Mouse (Mus musculus) kidney, adult 18-20 months (tissue): ENCODE data around the gene Il11ra1.
"Not testable (repeated sequence)": the region's sequence is repeated elsewhere in the genome, so short reads cannot be mapped to it uniquely, and the experiment has no call there.

Experiments used
- DNase-seq: peaks from one replicate; pipeline ENCODE4 v3.0.0; 2021

Il11ra1 gene

DNA sequence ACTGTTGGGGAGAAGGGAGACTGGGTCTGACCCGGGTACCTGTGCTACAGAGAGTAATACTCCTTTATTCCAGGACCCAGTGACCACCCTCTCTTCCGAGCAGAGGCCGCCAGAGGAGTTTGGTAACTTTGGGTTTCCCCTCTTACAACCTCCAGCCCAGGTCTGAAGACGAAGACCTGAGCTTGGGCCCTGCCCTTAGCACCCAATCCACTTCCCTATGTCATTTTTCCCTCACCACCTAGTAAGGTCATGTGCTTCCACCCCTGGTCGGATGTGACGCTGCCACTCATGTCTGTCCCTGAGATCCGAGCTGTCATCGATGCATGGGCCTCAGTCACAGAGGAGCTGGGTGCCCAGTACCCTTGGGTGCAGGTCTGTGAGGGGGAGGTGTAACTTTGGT is 56.7 kb downstream of the Il11ra1 start:
- DNase-seq: peak; percentile 34

DNA sequence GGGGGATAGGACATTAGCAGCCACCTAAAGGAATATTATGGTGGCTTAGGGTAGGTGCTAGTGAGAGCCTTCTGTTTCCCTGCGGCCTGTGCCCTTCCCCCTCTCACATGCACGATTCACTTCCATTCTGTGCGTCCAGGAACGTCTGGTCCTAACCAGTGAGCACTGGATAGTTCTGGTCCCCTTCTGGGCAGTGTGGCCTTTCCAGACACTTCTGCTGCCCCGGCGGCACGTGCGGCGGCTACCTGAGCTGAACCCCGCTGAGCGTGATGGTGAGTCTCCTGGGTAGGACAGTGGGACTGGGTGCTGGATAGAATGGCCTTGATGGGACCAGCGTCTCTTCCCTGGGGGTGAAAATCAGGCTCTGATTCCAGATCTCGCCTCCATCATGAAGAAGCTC is 57.5 kb downstream of the Il11ra1 start:
- peak; percentile 61 for DNase-seq

DNA sequence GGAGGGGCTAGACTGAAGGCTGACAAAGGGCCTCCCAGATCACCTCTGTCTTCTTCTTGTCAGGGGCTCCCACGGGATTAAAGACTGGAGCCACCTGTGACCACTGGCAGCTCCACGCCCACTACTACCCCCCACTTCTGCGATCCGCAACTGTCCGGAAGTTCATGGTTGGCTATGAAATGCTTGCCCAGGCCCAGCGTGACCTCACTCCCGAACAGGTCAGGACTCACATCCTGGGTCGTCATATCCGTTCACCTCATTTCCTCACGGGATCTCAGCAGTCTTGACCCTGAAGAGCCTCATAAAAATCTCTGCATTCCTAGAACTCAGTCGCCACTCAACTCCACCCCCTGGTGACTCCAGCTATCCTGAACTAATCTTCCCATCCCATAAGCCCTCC is 58.2 kb downstream of the Il11ra1 start:
- peak; percentile 61 for DNase-seq

DNA sequence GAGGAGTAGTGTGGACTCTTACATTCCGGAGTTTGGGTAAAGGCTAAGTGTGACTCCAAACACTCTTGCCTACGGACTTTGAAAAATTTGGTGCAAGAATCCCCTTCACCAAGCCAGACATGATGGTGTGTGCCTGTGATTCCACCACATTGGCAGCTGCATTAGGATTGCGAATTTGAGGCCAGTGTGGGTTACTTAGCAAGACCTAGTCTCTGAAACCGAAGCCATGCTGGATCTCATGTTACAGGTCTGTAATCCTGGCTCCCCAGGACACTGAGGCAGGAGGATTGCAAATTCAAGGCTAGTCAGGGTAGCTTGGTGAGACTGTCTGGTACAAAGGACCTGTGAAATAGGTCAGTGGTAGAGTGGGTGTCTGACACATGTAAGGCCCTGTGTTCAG is 58.9 kb downstream of the Il11ra1 start:
- DNase-seq: no peak

DNA sequence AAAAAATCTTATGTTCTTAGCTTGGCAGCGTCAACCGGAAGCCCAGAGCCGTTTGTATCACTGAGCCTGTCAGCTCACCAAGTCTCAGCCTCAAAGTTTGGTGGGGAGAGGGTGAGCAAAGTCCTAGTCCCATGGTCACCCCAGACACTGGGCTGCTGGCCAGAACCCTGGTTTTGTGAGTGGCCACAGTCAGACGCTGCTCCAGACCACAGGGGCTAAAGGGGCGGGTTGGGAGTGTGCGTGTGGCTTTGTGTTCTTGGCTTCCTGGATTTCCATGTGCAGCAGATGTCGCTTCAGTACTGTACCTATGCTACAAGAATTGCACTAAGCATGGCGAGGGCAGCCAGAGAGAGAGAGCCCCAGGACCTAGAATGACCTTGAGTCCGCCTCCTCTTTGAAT is 59.4 kb downstream of the Il11ra1 start:
- peak; percentile 74 for DNase-seq

DNA sequence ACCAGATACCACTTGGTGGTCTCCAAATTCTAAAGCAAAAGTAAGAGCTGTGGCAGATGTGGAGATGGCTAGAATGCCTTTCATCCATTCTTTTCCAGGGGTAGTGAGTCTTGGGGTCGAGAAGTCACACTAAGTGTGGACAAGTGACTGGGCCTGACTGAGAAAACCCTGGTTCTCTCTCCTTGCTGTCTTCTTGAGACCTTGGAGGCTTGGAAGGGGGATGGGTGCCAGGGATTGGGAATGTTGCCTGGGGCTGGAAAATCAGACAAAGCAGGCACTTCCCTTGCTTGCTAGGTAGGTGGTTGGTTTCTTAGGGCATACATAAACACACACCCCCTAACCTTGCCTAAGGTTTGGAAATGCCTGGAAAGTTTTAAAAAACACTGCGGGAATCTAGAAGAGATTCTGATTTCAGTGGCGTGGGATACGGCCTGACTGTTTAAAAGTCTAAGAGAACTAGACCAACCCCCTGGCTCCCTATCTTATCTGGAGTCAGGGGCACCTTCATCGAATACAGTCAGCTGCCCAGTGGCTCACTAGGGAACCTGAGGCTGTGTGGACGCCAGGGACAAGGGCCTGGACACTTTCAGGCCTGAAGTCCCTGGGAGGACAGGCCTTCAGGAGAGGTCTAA is 60.0 kb downstream of the Il11ra1 start:
- DNase-seq: no peak

DNA sequence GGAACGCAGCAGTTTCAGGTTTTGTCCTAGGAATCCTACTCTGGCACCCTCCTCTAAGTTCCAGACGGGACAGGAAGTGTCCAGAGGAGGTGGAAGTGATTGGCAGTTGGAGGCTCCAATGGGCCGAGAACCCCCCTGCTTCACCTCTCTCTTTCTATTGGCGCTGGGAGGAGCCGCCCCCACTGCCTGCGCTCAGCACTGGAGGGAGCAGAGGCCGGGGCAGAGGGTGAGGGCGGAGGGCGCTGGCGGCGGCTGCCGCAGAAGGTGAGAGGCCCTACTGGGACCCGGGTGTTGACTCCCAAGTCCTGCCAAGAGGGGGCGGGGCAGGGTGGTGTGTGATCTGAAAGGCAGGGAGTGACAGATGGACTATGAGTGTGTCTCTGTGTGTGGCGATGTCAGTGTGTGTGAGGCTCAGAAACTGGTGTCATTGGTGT is 60.5 kb downstream of the Il11ra1 start:
- DNase-seq: peak; percentile 94

DNA sequence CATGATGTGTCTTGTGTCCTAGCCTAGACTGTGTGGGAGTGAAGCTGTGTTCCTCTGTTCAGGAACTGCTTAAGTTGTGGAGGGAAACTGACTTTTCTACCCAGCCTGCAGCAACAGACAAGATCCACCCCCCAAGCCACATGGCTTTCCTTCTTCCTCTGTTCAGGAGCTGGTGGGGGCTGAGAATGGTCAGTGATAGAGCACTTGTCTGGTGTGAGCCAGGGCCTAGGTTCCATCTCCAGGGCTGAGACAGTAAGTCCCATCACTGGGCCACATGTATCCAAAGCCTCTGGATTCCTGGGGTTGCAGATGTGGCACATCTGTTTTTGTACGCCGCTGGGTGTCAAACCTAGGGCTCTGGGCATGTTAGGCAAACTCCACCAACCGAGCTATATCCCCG is 61.1 kb downstream of the Il11ra1 start:
- no peak for DNase-seq

DNA sequence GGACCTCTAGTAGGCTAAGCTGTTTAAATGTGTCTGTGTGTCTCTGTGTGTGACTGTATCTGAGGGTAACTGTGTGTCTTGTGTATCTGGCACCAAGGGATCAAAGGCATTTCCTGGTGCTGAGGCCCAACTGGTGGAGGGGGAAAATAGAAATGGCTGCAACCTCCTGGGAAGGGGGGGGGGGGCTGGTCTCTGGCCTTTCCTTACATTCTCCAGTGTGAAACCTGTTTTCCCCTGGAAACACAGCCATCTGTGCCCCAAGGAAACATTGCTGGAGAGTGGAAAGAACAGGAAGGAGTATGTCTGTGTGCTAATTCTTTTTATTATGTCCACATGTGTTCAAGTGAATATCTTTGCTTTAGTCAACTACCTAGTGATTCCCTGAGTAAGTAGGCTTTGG is 61.9 kb downstream of the Il11ra1 start:
- no peak for DNase-seq

DNA sequence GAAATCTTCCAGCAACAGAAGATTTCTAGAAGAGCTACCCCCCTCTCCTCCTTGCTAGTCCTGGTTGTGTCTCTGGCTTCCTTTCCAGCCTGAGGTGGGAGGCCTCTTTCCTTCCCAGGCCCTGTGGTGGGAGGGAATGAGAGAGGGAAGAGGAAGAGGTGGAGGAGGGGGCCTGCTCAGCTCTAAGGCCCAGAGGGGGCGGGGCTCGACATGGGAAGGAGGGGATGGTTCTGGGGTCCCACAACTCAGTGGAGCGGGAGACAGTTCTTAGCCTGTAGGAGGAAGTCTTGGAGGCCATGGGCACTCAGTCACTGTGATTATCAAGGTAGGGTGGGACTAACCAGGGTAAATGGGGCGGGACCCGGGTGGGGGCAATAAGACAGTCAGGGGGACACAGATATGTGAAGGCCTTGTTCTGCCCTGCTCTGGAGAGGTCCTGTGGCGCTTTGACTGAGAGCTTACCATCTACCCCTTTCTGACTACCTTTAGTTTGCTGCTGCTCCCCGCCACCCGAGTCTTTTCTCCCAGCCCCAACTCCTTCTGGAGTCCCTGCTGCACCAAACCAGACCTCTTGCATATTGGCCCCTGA is 62.4 kb downstream of the Il11ra1 start:
- no peak for DNase-seq

DNA sequence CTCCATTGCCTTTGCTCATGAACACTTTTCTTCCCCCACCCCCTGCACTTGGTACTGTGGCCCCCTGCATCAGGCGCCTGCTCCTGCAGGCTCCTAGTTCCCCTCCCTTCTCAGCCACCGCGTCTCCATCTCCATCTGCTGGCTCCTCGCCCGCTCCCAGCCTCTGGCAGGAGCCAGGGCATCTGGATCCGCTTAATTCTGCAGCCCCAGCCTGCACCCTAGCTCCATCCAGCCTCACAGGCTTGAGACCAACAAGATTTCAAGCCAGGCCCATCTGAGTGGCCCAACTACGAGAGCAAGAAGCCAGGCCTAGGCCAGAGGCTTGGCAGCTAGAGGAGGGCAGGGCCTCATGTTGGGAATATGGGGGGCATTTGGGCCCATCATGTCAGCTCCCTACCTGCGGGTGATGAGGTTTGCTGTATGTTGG is 62.9 kb downstream of the Il11ra1 start:
- peak; percentile 39 for DNase-seq

DNA sequence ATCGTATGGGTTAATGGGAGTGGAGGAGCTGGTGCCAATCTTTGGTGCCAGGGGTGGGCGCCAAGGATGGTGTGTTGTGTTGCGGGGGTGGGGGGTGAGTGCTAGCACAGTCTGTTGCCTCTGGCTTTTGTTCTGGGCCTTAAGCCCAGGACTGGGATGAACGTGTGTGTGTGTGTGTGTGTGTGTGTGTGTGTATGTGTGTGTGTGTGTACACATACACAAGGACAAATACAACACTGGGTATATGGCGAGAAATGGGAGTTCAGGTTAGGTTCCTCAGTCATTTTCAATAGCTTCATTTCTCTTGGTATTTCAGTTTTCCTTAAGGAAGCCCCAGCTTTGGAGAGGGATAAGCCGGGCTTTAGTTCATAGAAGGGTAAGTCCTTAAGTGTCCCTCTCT is 63.4 kb downstream of the Il11ra1 start:
- not testable (repeated sequence) for DNase-seq

DNA sequence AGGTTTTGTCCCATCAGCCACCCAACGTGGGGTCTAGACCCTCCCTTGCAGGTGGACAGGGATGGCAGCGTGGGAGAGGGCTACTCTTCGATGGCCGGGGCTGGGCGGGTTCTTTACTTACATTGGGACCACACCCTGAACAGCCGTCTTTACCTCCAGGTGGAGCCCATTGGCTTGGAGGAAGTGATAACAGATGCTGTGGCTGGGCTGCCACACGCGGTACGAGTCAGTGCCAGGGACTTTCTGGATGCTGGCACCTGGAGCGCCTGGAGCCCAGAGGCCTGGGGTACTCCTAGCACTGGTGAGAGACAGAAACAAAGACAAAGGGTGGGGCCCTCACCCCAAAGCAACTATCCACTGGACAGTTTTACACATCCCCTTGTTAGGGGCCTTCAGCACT is 67.5 kb downstream of the Il11ra1 start:
- DNase-seq: not testable (repeated sequence)

DNA sequence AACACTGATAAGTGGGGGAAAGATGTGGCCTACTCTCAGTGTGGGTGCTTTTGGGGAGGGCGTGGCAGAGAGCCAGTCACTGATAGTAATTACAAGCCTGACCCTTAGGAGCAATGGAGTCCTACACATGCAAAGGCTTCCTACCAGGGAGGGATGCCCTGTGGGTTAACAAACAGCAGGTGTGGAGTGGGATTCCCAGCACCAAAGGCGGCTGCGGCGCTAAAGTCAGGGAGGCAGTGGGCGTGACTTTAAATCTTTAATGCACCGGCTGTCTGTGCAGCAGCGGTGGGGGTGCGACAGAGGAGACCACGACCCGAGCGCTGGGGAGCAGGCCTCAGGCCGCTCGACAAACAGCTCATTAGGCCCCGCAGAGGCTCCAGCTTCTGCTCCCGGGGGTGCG is 73.2 kb downstream of the Il11ra1 start:
- DNase-seq: peak; percentile 23

DNA sequence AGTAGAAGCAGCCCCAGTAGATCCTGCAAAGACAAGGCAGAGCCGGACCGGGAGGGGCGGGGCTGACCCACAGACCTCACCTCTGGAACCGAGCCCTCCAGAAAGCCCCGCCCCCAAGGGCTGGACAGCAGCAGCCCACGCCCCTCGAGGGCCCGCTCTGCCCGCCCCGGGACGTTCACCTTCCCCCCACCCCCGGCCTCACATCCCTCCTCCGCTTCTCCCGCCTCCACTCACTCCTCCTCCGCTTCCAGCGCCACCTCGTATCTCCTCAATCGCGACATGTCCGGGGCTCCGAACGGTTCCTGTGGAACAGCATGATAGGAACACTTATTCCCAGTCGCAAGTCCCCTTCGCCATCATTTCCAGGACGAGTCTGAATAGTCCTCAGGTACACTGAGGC is 73.7 kb downstream of the Il11ra1 start:
- DNase-seq: peak; percentile 88

DNA sequence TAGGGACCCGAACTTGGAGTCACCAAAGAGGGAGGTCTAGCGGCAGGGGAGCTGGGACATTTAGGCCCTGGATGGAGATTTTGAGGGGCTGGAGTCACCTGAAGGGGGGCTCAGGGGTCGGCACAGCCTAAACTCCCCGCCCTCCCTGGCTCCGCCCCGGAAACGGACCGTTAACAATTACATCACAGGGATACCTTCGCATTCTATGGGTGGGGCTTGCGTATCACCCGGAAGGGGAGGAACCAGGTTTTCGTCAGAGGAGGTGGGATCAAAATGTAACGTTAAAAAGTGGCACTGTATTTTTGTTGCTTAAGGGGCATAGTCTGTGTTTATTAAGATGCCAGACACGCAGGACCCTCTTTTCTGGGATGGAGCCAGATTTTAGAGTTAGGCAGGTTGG is 74.2 kb downstream of the Il11ra1 start, which contains the start of gene Ccl27a:
Gene Ccl27a, minus strand, starts transcription at position 246 of the 400 bp plus-strand sequence.
- peak; percentile 91 for DNase-seq

DNA sequence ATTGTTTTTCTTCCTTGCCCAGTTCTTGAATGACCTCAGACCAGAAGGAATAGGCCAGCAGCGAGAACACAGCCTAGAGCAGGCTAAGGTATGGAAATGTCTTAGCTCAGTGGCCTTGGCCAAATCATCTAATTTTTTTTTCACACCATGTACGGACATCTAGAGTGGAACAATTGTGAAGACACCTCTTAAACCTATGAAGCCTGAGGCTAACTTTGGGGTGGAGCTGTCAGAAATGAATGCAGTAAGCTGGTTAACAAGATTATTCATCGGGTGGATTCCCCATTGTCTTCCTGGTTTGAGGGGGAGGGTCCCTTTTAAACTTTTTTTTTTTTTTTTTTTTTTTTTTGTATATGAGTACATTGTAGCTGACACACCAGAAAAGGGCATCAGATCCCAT is 74.7 kb downstream of the Il11ra1 start:
- not testable (repeated sequence) for DNase-seq

DNA sequence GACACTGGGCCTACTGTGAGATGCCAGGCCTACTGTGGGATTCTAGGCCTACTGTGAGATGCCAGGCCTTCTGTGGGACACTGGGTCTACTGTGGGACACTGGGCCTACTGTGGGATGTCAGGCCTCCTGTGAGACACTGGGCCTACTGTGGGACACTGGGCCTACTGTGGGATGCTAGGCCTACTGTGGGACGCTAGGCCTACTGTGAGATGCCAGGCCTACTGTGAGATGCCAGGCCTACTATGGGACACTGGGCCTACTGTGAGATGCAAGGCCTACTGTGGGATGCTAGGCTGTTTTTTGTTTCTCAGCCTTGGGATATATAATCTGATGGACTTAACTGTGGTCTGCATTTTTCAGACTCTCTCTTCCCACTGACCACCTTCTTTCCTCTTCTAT is 76.1 kb downstream of the Il11ra1 start:
- not testable (repeated sequence) for DNase-seq

DNA sequence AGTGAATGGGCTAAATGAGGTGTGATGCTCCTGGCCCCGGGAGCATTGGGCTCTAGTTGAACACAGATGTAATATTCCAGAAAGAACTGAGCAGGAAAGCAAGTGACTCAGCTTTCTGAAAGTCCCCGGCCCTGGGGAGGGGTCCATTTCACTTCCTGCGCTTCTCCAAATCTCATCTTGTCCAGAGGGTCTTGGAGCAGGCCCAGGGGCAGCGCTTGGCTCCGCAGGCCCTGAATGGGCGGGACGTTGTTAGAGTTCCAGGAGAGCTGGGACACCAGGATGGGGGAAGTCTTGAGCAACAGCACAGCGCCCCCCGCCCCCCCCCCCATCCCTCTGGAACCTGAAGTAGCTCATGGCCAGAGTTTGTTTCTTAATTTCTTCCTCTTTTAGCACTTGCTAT is 81.5 kb downstream of the Il11ra1 start:
- DNase-seq: not testable (repeated sequence)

DNA sequence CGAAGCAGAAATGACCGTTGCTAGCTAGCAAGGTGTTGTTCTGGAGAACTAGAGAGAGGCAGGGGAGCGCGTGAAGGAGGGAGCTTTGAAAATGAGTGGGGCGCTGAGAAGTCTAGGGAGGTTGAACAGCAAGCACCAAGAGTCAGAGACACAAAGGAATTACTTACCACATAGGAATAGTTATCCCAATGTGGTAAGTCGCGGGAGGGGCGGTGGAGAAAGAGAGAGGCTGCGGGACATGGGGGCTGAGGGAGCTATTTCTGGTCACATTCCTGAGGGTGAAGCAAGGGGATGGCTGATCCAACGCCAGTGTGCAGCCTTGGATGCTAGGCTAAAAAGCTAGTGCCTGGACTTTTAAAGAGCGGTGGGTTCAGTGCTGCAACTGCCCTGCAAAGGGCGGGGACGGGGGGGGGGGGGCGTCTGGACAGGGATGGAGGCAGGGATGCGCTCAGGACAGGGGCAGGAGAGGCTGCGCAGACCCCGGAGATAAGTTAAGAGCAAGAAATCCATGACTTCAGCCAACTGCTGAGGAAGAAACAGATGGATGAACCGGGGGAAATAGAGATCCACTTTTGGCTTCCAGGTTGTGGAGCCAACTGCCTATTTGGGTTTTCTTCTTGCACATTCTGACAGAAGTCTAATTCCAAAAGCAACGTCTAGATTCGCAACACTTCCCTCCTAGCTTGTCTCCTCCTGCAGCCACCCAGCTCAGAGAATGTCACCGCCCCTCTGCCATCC is 82.1 kb downstream of the Il11ra1 start:
- not testable (repeated sequence) for DNase-seq

DNA sequence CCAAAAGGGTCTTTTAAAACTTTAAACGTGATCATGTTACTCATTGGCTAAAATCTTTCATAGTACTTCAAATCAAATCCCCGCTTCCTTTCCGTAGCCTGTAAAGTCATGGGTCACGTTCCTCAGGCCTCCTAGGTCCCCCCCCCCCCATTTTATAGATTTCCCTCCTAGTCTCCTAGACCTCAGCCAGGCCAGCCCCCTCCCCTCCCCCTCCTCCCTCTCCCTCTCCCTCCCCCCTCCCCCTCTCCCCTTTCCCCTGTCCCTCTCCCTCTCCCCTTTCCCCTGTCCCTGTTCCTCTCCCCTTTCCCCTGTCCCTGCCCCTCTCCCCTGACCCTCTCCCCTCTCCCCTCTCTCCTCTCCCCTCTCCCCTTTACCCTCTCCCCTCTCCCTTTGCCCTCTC is 82.9 kb downstream of the Il11ra1 start:
- not testable (repeated sequence) for DNase-seq

DNA sequence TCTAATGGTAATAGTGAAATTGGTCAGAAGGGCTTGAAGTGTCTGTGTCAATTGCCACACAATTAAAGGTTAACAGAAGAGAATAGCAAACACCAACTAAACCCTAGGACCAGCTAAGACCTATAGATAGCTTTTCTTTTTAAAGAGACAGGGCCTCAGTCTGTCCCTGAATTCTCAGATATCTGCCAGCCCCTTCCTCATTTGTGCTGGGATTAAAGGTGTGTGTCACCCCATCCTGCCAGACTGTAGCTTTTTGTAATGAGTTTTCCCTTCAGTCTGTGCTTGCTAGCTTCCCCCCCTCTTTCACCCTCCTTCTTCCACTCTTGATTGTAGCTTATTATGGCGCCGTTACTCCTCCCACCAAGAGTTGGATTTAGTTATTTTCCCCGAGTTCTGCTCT is 83.4 kb downstream of the Il11ra1 start:
- DNase-seq: not testable (repeated sequence)
